Mouse (Mus musculus): ENCODE results near the gene Ergic1. TPM values are rescaled to one million over a fixed set of nuclear protein-coding genes. Genes with fewer than 3 reads are reported as not detected.

Ergic1 gene
- polyA plus RNA-seq, 1 experiment from 2014 or later = 33.8 TPM

DNA sequence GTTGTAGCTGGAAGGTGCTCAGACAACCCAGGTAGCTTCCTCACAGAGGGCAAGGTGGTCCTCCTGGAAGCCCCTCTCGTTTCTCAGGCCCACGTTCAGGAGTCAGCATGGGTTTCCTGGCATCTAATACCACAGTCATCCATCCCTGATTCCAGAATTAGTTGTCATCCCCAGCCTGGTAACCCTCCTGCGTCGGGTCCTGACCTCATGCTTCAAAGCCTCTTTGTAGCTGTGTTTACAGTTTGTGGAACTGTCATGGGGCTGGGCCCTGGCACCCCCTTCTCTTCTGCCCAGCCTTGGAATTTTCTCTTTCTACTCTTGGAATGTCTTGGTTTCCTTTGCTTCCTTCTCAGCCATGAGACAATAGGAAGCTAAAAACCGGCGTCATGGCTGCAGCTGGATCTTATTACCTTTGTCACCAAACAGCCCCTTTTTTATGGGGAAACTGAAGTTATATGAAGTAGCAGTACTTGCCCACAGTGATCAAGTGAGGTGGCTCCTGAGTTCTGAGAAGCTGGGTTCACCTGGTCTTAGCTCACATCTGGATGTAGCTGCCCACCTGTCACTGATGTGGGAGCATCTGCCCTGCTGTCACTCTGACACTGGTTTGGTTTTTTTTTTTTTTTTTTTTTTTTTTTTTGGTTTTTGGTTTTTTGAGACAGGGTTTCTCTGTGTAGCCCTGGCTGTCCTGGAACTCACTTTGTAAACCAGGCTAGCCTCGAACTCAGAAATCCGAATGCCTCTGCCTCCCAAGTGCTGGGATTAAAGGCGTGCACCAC, 53.6 kb downstream of the Ergic1 start:
- Histone ChIP-seq H3K36me3 (replicated peaks) (0 out of 2 replicates have a peak, but pooled peaks cover 3% of the 10 kb centered on the region), H3K4me1 (replicated peaks) (peaks cover 9% of the 10 kb centered on the region), H3K9ac (no peak overlapping the region)

GRCm38 (mm10) chr17:26616696-26617095, 55.4 kb downstream of the Ergic1 start:
- peak; percentile 81 for ATAC-seq (ENCODE audit: insufficient read depth)
- peaks cover 11% of the 10 kb centered on the region for H3K4me1 ChIP-seq (replicated peaks)

More for the DNA sequence above, 53.6 kb downstream of the Ergic1 start:
- H3K27ac ChIP-seq (replicated peaks) = no peak overlapping the region
- no peaks in the 10 kb centered on the region for H3K27me3 ChIP-seq
- H3K4me2 ChIP-seq = no peak overlapping the region
- no peaks in the 10 kb centered on the region for H3K9me3 ChIP-seq (replicated peaks)
- H3K4me3 ChIP-seq (replicated peaks) = no peak overlapping the region
- ATAC-seq (ENCODE audit: insufficient read depth) = no peak
- WGBS (ENCODE audit: insufficient replicate concordance) = 71% methylated on average over 9 of the region's 9 CpGs

GRCm38 (mm10) chr17:26618498-26618897, 57.2 kb downstream of the Ergic1 start:
- H3K9me3 ChIP-seq (replicated peaks) = no peaks in the 10 kb centered on the region
- H3K27ac ChIP-seq (replicated peaks) = no peak overlapping the region
- no peak overlapping the region for H3K4me2 ChIP-seq
- H3K27me3 ChIP-seq = no peaks in the 10 kb centered on the region
- peaks cover 14% of the 10 kb centered on the region for H3K4me1 ChIP-seq (replicated peaks)
- no peak overlapping the region for H3K4me3 ChIP-seq (replicated peaks)
- no peak for ATAC-seq (ENCODE audit: insufficient read depth)
- H3K36me3 ChIP-seq (replicated peaks) = 0 out of 2 replicates have a peak, but pooled peaks cover 3% of the 10 kb centered on the region
- WGBS (ENCODE audit: insufficient replicate concordance) = 71% methylated on average over 5 of the region's 5 CpGs
- no peak overlapping the region for H3K9ac ChIP-seq

More at GRCm38 (mm10) chr17:26616696-26617095, 55.4 kb downstream of the Ergic1 start:
- H3K4me3 ChIP-seq (replicated peaks) = no peak overlapping the region
- 0 out of 2 replicates have a peak overlapping the region, but pooled peaks have one; percentile 11 for H3K27ac ChIP-seq (replicated peaks)
- H3K27me3 ChIP-seq = no peaks in the 10 kb centered on the region
- 51% methylated on average over 2 of the region's 2 CpGs for WGBS (ENCODE audit: insufficient replicate concordance)
- H3K36me3 ChIP-seq (replicated peaks) = 0 out of 2 replicates have a peak, but pooled peaks cover 3% of the 10 kb centered on the region
- H3K4me2 ChIP-seq = no peak overlapping the region
- H3K9ac ChIP-seq = no peak overlapping the region
- H3K9me3 ChIP-seq (replicated peaks) = no peaks in the 10 kb centered on the region

- no peak overlapping the region for H3K27ac ChIP-seq (replicated peaks)
- H3K36me3 ChIP-seq (replicated peaks) = peaks cover 3% of the 10 kb centered on the region; the same call in 1 of the 2 replicates
- H3K9ac ChIP-seq = no peak overlapping the region
- no peak for ATAC-seq (ENCODE audit: insufficient read depth)
- WGBS (ENCODE audit: insufficient replicate concordance) = 72% methylated on average over 6 of the region's 6 CpGs
- no peaks in the 10 kb centered on the region for H3K9me3 ChIP-seq (replicated peaks)
- H3K4me2 ChIP-seq = no peak overlapping the region
- peaks cover 14% of the 10 kb centered on the region for H3K4me1 ChIP-seq (replicated peaks)
- no peak overlapping the region for H3K4me3 ChIP-seq (replicated peaks)
- H3K27me3 ChIP-seq = no peaks in the 10 kb centered on the region
Measured at GRCm38 (mm10) chr17:26619577-26619976, 58.3 kb downstream of the Ergic1 start.

DNA sequence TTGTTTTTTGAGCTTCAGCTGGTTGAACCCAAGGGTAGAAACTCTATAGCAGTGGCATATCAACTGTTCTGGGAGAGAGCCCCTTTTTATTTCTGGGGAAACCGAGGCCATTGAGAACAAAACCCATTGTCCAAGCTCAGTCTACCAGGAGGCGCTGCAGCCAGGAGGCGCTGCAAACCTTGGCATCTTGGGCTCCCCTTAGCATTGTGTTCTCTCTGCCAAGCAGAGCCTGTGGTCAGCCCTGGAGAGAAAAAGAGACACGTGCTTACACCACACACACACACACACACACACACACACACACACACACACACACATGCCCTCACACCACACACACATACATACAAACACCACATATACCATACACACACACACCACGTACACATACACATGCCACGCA, 59.0 kb downstream of the Ergic1 start:
- Histone ChIP-seq H3K9me3 (replicated peaks) (no peaks in the 10 kb centered on the region), H3K36me3 (replicated peaks) (peaks cover 9% of the 10 kb centered on the region; the same call in 1 of the 2 replicates), H3K4me1 (replicated peaks) (peaks cover 14% of the 10 kb centered on the region), H3K4me3 (replicated peaks) (no peak overlapping the region), H3K4me2 (no peak overlapping the region), H3K27me3 (no peaks in the 10 kb centered on the region), H3K27ac (replicated peaks) (no peak overlapping the region), H3K9ac (no peak overlapping the region)
- 75% methylated on average over 6 of the region's 6 CpGs for WGBS (ENCODE audit: insufficient replicate concordance)
- ATAC-seq (ENCODE audit: insufficient read depth) = no peak

DNA sequence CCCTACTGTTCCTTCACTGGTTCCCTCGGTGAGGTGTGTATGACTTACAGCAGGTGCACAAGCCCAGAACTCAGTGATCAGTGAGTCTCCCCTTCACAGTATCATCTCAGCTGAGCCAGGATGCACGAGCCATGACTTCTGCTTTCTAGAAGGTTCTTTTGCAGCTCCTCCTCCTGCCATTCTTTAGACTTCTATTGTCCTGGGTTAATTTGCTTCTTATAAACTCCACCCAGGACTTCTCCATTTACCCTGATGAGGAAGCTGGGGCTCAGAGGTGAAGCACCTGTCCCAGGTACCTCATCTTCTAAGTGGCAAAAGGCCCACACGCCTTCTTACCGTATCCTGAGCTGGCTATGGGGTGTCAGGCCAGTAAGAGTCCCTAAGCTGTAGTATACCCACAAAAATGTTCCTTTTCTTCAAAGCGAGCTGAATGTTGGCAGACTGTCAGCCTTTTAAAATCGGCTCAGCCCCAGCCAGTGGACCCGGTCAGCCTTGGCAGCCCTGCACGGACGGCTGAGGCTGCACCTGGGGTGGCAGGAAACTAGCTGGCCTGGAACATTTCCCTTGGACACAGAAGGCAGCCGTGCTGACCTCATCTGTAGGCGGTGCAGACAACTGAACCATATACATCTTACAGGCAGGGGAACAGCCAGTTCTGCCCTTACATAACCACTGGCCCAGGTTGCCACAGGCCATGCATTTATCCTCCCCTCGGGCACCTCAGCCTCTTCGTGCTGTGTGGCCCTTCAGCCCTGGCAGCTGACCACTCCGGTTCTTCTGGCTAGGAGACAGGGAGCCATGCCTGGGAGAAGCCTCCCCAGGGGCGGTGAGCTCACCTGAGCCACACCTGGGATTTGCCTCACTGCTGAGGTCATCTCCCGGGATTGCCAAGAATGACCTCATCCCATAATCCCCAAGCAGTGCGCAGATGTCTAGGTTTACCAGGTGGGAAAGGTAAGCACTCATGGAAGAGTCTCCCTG, 59.8 kb downstream of the Ergic1 start:
- H3K36me3 ChIP-seq (replicated peaks) = peaks cover 17% of the 10 kb centered on the region; the same call in 1 of the 2 replicates
- ATAC-seq (ENCODE audit: insufficient read depth) = no peak
- no peak overlapping the region for H3K9ac ChIP-seq
- H3K27ac ChIP-seq (replicated peaks) = no peak overlapping the region
- H3K4me3 ChIP-seq (replicated peaks) = no peak overlapping the region
- no peaks in the 10 kb centered on the region for H3K9me3 ChIP-seq (replicated peaks)
- H3K4me1 ChIP-seq (replicated peaks) = peaks cover 14% of the 10 kb centered on the region
- WGBS (ENCODE audit: insufficient replicate concordance) = 75% methylated on average over 17 of the region's 17 CpGs
- H3K4me2 ChIP-seq = no peak overlapping the region
- no peaks in the 10 kb centered on the region for H3K27me3 ChIP-seq

GRCm38 (mm10) chr17:26621912-26622311, 60.6 kb downstream of the Ergic1 start:
- H3K4me3 ChIP-seq (replicated peaks) = no peak overlapping the region
- no peak overlapping the region for H3K9ac ChIP-seq
- ATAC-seq (ENCODE audit: insufficient read depth) = no peak
- no peaks in the 10 kb centered on the region for H3K27me3 ChIP-seq
- no peak overlapping the region for H3K4me2 ChIP-seq
- peaks cover 22% of the 10 kb centered on the region for H3K36me3 ChIP-seq (replicated peaks)
- 63% methylated on average over 5 of the region's 5 CpGs for WGBS (ENCODE audit: insufficient replicate concordance)
- peaks cover 9% of the 10 kb centered on the region for H3K4me1 ChIP-seq (replicated peaks)
- H3K9me3 ChIP-seq (replicated peaks) = no peaks in the 10 kb centered on the region
- no peak overlapping the region for H3K27ac ChIP-seq (replicated peaks)

GRCm38 (mm10) chr17:26623991-26624390, 62.7 kb downstream of the Ergic1 start:
- H3K9me3 ChIP-seq (replicated peaks) = no peaks in the 10 kb centered on the region
- no peak for ATAC-seq (ENCODE audit: insufficient read depth)
- peaks cover 26% of the 10 kb centered on the region for H3K36me3 ChIP-seq (replicated peaks)
- no peak overlapping the region for H3K9ac ChIP-seq
- no peaks in the 10 kb centered on the region for H3K27me3 ChIP-seq
- 74% methylated on average over 6 of the region's 6 CpGs for WGBS (ENCODE audit: insufficient replicate concordance)
- no peak overlapping the region for H3K4me2 ChIP-seq
- no peak overlapping the region for H3K27ac ChIP-seq (replicated peaks)
- H3K4me3 ChIP-seq (replicated peaks) = no peak overlapping the region
- H3K4me1 ChIP-seq (replicated peaks) = peaks cover 4% of the 10 kb centered on the region; the same call in 1 of the 2 replicates

DNA sequence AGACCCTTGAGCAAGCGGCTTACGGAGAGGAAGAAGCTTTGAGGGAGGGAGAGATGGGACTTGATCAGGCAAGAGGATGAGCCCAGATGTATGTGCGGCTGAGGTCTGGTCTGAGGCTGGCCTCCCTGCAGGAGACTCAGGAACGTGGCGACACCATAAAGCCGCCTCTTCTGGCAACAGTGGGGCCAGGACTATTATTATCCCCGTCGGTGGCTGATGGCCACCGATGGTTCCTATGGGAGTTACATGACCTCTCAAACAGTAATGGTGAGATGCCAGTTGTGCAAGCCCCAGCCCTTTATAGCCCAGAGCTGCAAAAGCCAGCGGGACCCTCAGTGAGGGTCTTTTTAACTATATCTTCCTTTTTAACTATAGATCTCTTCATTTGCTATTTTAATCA, 63.7 kb downstream of the Ergic1 start:
- peaks cover 33% of the 10 kb centered on the region for H3K36me3 ChIP-seq (replicated peaks)

DNA sequence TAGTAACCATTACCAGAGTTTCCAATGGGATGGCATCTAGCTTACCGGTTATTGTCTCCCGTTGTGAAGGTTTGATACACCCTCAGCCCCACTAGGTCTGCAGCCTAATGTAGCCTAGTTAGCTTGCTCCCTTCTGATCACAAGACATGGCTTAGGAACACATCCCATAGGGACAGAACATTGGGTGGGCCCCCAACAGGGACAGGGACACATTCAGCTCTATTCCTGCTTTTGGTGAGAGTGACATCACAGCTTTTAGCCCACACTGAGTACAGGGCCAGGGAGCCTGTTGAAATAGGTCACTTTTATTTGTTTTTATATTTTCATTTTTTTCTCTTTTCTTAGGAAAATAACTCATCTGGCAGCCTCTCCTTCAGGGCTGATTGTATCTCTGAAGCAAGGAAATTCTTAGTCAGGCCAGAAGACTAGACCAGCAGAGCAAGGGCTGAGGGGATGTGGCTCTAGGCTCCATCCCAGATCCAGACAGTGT, 64.3 kb downstream of the Ergic1 start:
- Histone ChIP-seq H3K4me3 (replicated peaks) (no peak overlapping the region), H3K27ac (replicated peaks) (no peak overlapping the region), H3K36me3 (replicated peaks) (peaks cover 38% of the 10 kb centered on the region), H3K9ac (no peak overlapping the region), H3K27me3 (no peaks in the 10 kb centered on the region), H3K4me2 (no peak overlapping the region), H3K9me3 (replicated peaks) (no peaks in the 10 kb centered on the region), H3K4me1 (replicated peaks) (peaks cover 4% of the 10 kb centered on the region; the same call in 1 of the 2 replicates)
- no peak for ATAC-seq (ENCODE audit: insufficient read depth)
- 89% methylated on average over 2 of the region's 2 CpGs for WGBS (ENCODE audit: insufficient replicate concordance)

More for the DNA sequence above, 63.7 kb downstream of the Ergic1 start:
- Histone ChIP-seq H3K27me3 (no peaks in the 10 kb centered on the region), H3K4me1 (replicated peaks) (peaks cover 4% of the 10 kb centered on the region; the same call in 1 of the 2 replicates), H3K27ac (replicated peaks) (no peak overlapping the region), H3K4me2 (no peak overlapping the region), H3K9ac (no peak overlapping the region), H3K9me3 (replicated peaks) (no peaks in the 10 kb centered on the region), H3K4me3 (replicated peaks) (no peak overlapping the region)
- ATAC-seq (ENCODE audit: insufficient read depth) = no peak
- WGBS (ENCODE audit: insufficient replicate concordance) = 85% methylated on average over 10 of the region's 10 CpGs
